Mouse (Mus musculus): Measurements from ENCODE around the gene 1700025G04Rik.

- TF ChIP-seq POLR2A (IDR thresholded peaks at IDR 0.05; ENCODE audit: extremely low read depth, insufficient read depth, low read length), result no peak
- TF ChIP-seq CTCF (IDR thresholded peaks at IDR 0.05; ENCODE audit: extremely low read depth, insufficient read depth, low read length), result no peak
Measured at GRCm38 (mm10) chr1:151811456-151811855, 278.5 kb downstream of the 1700025G04Rik start.

Measured in cortical plate, adult 2 months (tissue).